Mouse (Mus musculus) right cerebral cortex, postnatal 4 days (tissue): ENCODE data around the gene Gm9833.
"Not testable (repeated sequence)": the region's sequence is repeated elsewhere in the genome, so short reads cannot be mapped to it uniquely, and the experiment has no call there.

Experiments used
- DNase-seq: peaks from one replicate; pipeline ENCODE4 v3.0.0-alpha.2; 2022

Gene Gm9833

GRCm38 (mm10) chr3:10087994-10088393, at the start of gene Gm9833:
Gm9833 (plus strand) TSS chr3:10088110.
- DNase-seq = not testable (repeated sequence)

- DNase-seq = no peak
These were observed 17.8 kb upstream of the Gm9833 start for GRCm38 (mm10) chr3:10070070-10070469.

GRCm38 (mm10) chr3:10075826-10076225, 12.1 kb upstream of the Gm9833 start:
- no peak for DNase-seq

GRCm38 (mm10) chr3:10077096-10077841, 10.6 kb upstream of the Gm9833 start:
- no peak for DNase-seq

- DNase-seq = no peak
These were observed 9.8 kb upstream of the Gm9833 start for GRCm38 (mm10) chr3:10078113-10078512.

- no peak for DNase-seq
These were observed 6.6 kb upstream of the Gm9833 start for GRCm38 (mm10) chr3:10081336-10081735.

GRCm38 (mm10) chr3:10081911-10082541, 5.9 kb upstream of the Gm9833 start:
- DNase-seq = no peak

GRCm38 (mm10) chr3:10082545-10083062, 5.3 kb upstream of the Gm9833 start:
- no peak for DNase-seq

GRCm38 (mm10) chr3:10084102-10084501, 3.8 kb upstream of the Gm9833 start:
- DNase-seq = no peak

- no peak for DNase-seq
These were observed 2.4 kb upstream of the Gm9833 start for GRCm38 (mm10) chr3:10085396-10086119.

GRCm38 (mm10) chr3:10087511-10087910, 399 bp upstream of the Gm9833 start:
- no peak for DNase-seq

- DNase-seq = no peak
These were observed 3.8 kb downstream of the Gm9833 start for GRCm38 (mm10) chr3:10091616-10092140.

- no peak for DNase-seq
These were observed 4.6 kb downstream of the Gm9833 start for GRCm38 (mm10) chr3:10092499-10092898.

- DNase-seq = no peak
These were observed 5.0 kb downstream of the Gm9833 start for GRCm38 (mm10) chr3:10092914-10093313.

GRCm38 (mm10) chr3:10095076-10095622, 7.2 kb downstream of the Gm9833 start:
- DNase-seq = no peak

- no peak for DNase-seq
These were observed 11.8 kb downstream of the Gm9833 start for GRCm38 (mm10) chr3:10099756-10100155.

- no peak for DNase-seq
These were observed 23.7 kb downstream of the Gm9833 start for GRCm38 (mm10) chr3:10111570-10111969.

- no peak for DNase-seq
These were observed 24.3 kb downstream of the Gm9833 start for GRCm38 (mm10) chr3:10112196-10112595.

- DNase-seq = no peak
These were observed 24.8 kb downstream of the Gm9833 start for GRCm38 (mm10) chr3:10112660-10113059.

GRCm38 (mm10) chr3:10116531-10116930, 28.6 kb downstream of the Gm9833 start:
- DNase-seq = no peak

- no peak for DNase-seq
These were observed 33.3 kb downstream of the Gm9833 start for GRCm38 (mm10) chr3:10121232-10121631.

GRCm38 (mm10) chr3:10121956-10122739, 34.2 kb downstream of the Gm9833 start:
- DNase-seq = no peak
